Mouse (Mus musculus): ENCODE data around the gene Pim3.
"Not testable (repeated sequence)": the region's sequence is repeated elsewhere in the genome, so short reads cannot be mapped to it uniquely, and the experiment has no call there.

Gene Pim3

GRCm38 (mm10) chr15:88861772-88862622 is at the start of gene Pim3:
Gene Pim3 (plus strand): TSS chr15:88862186.
- peak; percentile 91 to 95 for DNase-seq (ENCODE audit: low spot score in 2 of 2)

- no peak for DNase-seq (ENCODE audit: low spot score in 2 of 2)
Measured at GRCm38 (mm10) chr15:88813262-88813661, 48.7 kb upstream of the Pim3 start.

GRCm38 (mm10) chr15:88813873-88814272 is 48.1 kb upstream of the Pim3 start:
- not testable (repeated sequence) for DNase-seq (ENCODE audit: low spot score in 2 of 2)

DNA sequence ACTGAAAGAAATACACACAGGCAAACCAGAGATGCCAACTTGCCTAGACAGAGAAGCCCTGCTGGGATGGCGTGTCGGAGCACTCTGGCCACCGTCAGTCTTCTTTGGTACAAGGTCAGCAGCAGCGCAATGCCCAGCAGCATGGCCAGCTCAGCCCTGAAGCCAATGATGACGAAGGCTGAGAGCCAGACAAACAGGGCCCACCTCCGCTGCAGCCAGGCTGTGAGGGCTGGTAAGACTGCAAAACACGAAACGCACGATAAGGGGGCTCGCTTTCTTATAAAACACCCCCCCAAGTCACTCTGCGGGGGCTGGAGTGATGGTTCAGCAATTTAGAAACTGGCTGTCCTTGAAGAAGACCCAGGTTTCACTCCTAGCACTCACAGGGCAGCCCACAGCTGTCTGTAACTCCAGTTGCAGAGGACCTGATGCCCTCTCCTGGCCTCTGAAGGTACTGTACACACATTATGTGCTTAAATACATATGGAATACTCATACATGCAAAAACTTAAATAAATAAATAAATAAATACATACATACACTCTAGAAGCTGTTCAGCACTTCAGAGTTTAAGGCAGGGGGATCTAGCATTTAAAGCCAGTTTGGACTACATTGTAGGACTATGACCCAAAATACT is 47.5 kb upstream of the Pim3 start:
- DNase-seq (ENCODE audit: low spot score in 2 of 2): no peak

GRCm38 (mm10) chr15:88815196-88815700 is 46.7 kb upstream of the Pim3 start:
- DNase-seq (ENCODE audit: low spot score in 2 of 2): no peak

DNA sequence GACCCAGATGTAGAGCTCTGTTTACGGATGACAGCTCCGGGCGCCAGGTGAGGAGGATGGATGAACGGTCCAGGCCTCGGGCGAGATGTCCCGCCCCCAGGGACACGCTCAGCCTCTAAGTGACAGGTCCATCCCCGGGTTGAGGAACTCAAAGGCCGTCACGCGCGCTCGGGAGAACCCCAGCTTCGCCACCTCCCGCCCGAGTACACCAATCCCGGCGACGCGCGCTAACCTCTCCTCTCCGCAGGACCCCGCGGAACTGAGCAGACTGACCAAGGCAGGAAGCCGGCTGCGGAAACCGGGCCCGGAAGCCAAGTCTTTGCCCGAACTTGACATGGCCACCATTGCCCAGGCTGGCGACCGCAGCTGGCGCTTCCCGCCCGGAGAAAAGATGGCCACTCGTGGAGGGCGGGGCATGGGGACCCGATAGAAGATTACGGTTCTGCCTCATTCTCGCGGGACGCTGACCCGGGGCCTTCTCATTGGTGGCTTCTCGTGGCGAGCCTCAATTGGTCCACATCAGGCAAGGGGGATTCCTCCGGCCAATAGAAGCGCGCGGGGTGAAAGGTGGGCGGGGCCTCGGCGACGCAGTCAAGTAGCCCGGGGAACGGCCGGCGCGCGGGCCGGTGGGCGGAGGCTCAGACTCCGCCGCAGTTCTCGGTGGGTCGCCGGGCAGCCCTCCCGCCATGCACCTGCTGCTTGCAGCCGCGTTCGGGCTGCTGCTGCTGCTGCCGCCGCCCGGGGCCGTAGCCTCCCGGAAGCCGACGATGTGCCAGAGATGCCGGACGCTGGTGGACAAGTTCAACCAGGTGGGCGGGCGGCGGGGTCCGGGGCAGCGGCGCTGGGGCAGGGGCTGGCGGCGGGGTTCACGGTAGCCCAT is 42.7 kb upstream of the Pim3 start, which contains the start of the genes Alg12 and Creld2:
Gene Alg12 (minus strand): TSS at position 293 of the 880 bp plus-strand sequence.
Gene Creld2 (plus strand): TSS at position 621 of the 880 bp plus-strand sequence.
- peak; percentile 97 to 100 for DNase-seq (ENCODE audit: low spot score in 2 of 2)

DNA sequence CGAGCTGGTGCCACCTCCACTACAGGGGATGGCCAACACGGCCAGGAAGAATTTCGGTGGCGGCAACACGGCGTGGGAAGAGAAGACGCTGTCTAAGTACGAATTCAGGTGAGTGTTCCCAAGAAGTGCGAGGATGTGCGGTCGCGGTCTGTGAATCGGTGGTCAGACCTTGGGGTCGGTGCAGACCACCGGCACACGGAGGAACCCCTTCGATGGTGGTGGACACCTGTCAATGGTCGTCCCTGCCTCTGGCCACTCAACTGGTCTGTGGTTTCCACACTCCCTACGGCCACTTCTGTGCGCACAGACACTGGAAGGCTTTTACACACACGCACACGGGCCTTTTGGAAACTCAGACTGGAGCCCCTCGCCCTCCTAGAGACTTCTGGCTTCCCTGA is 42.1 kb upstream of the Pim3 start:
- DNase-seq (ENCODE audit: low spot score in 2 of 2): no peak

DNA sequence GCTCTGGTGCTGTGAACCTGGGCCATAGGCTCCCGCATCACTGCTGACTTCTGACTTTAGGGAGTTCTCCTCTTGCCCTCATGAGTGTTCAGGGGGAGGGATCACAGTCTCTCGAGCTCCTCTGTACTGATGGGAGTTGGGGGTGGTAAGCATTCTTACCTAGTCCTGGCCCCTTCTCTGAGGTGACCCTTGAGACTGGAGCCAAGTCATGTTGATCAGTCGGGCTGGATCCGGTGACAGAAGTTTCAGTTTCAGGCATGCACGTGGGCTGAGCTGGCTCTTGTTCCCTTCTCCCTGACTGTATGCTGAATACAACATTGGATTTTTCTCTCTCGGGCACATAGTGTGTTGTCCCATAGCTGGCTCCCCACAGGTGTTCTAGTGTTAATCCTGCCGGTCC is 40.6 kb upstream of the Pim3 start:
- no peak for DNase-seq (ENCODE audit: low spot score in 2 of 2)

- DNase-seq (ENCODE audit: low spot score in 2 of 2): no peak
Measured at GRCm38 (mm10) chr15:88822513-88822912, 39.5 kb upstream of the Pim3 start.

GRCm38 (mm10) chr15:88823376-88823775 is 38.6 kb upstream of the Pim3 start:
- DNase-seq (ENCODE audit: low spot score in 2 of 2): no peak

GRCm38 (mm10) chr15:88827466-88827865 is 34.5 kb upstream of the Pim3 start:
- no peak for DNase-seq (ENCODE audit: low spot score in 2 of 2)

- DNase-seq (ENCODE audit: low spot score in 2 of 2): peak; percentile 30 to 50
Measured at GRCm38 (mm10) chr15:88827991-88828799, 33.8 kb upstream of the Pim3 start.

GRCm38 (mm10) chr15:88828800-88829705 is 32.9 kb upstream of the Pim3 start:
- DNase-seq (ENCODE audit: low spot score in 2 of 2): peak; percentile 71 to 90

DNA sequence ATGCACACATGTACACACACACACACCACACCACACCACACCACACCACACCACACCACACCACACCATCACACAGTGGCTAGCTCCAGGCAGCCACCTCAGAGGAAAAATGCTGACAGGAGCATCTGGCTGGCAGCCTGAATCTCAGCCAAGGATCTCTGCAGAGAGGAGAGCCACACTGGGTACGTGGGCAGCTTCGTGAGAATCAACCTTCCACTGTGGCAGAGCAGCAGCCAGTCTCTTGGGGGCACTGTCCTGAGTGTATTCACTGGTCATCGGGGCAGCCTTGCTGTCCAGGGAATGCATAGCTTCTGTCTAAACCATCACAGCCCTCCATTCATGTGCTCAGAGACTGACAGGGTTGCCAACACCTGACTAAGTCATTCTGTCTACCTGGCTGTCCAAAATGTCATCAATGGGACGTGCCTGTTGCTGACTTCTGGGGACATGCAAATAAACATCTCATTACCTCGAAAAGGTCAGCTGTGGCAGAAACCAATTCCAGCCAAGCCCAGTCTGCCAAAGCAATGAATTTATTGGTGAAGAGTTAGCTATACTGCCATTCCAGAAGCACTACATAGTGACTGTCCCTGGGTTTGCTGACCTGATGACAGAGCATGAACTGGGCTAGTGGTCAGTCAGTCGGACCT is 32.1 kb upstream of the Pim3 start:
- DNase-seq (ENCODE audit: low spot score in 2 of 2): no peak

GRCm38 (mm10) chr15:88830696-88831095 is 31.3 kb upstream of the Pim3 start:
- DNase-seq (ENCODE audit: low spot score in 2 of 2): no peak

DNA sequence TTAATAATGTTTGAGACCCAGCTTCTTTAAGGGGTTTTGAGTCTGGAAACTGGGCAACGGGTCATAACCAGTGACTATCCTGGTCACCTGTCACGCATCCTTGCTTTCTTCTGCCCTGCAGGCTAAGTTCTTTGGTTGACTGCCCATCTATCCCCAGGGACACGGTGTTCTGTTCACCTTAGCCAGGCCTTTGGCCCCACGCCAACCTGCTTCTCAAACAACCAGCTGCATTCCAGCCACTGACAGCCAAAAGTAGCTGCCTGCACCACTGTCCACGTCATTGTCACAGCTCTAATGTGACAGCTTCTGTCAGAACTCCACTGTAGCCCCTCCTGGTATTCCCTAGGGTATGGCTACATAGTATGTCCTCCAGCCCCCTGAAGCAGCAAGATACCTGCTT is 30.5 kb upstream of the Pim3 start:
- no peak for DNase-seq (ENCODE audit: low spot score in 2 of 2)

- no peak for DNase-seq (ENCODE audit: low spot score in 2 of 2)
Measured at GRCm38 (mm10) chr15:88832536-88832935, 29.4 kb upstream of the Pim3 start.

DNA sequence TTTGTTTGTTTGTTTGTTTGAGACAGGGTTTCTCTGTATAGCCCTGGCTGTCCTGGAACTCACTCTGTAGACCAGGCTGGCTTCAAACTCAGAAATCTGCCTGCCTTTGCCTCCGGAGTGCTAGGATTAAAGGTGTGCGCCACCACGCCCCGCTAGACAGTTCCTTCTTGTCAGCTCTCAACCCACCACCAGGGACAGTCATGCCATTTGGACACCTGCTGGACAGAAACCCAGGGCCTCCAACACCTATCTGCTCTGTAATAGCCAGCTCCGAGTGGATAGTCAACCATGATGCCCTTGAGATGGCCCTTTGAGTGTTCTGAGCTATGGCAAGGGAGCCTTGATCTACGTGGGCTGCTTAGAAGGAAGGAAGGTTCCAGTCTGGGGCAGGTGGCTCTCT is 26.0 kb upstream of the Pim3 start:
- no peak for DNase-seq (ENCODE audit: low spot score in 2 of 2)

DNA sequence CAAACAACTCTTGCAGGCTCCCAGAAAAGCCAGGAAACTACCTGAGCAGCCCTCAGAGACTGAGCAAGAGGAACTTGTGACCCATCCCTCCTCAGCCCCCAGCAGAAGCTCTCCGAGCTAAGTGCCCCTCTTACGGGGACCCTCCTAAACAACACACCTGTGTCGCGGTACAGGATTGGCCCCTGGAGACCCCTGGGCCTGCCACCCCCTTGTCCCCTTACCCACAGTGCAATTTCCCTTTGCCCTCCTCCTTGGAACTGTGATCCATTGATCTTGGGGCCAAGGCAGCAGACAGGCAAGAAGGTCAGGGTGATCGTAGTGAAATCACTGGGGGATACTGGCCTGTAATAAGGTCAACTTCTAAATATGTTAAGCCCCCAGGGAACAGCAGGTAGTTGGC is 25.4 kb upstream of the Pim3 start:
- DNase-seq (ENCODE audit: low spot score in 2 of 2): no peak

All from thymus, postnatal 10 days (tissue).